Mouse (Mus musculus) G1E (cell line): ENCODE data around the gene Prss12. TPM values are rescaled to one million over a fixed set of nuclear protein-coding genes. Genes with fewer than 3 reads are reported as not detected.

Experiments used
- ATAC-seq: 2 replicates; pipeline ENCODE4 v1.8.0; 2016; ENCODE audit warnings: mild to moderate bottlenecking; ENCODE audit not compliant: insufficient number of reproducible peaks, poor library complexity, low FRiP score, severe bottlenecking; ENCODE audit errors: extremely low read depth
- DNase-seq: peaks from one replicate; pipeline ENCODE4 v3.0.0; 2012; ENCODE audit warnings: low spot score
- H3K27me3 ChIP-seq: 2 replicates; pipeline ENCODE4 v1.6.1; 2012; ENCODE audit warnings: mild to moderate bottlenecking, low read length, inconsistent platforms; ENCODE audit not compliant: insufficient read depth
- H3K36me3 ChIP-seq: replicated peaks from 2 replicates; pipeline ENCODE3; 2012; ENCODE audit warnings: mild to moderate bottlenecking, inconsistent platforms
- H3K4me1 ChIP-seq: 2 replicates; pipeline ENCODE4 v1.6.1; 2012; ENCODE audit warnings: low read depth, low read length, inconsistent platforms, mixed read lengths; ENCODE audit not compliant: insufficient read depth
- H3K4me3 ChIP-seq: 2 replicates; pipeline ENCODE4 v1.5.1; 2012; ENCODE audit warnings: low read depth, mild to moderate bottlenecking, inconsistent platforms, low read length, moderate library complexity, mixed read lengths
- H3K9me3 ChIP-seq: replicated peaks from 2 replicates; pipeline ENCODE4 v1.6.1; 2012; ENCODE audit warnings: inconsistent platforms
- CTCF ChIP-seq: IDR thresholded peaks from 2 replicates; pipeline ENCODE4 v1.5.1; 2012; ENCODE audit warnings: low read depth, low read length, inconsistent platforms, mixed read lengths
- GATA1 ChIP-seq: IDR thresholded peaks from 2 replicates; pipeline ENCODE4 v1.6.1; 2012; ENCODE audit warnings: borderline replicate concordance, low read length, inconsistent platforms, mixed read lengths
- GATA2 ChIP-seq: IDR thresholded peaks from 2 replicates; pipeline ENCODE4 v1.6.1; 2012; ENCODE audit warnings: low read depth, low read length, inconsistent platforms, borderline replicate concordance
- POLR2AphosphoS5 ChIP-seq: IDR thresholded peaks from 2 replicates; pipeline ENCODE4 v1.6.1; 2012; ENCODE audit warnings: low read depth, low read length, inconsistent platforms; ENCODE audit not compliant: insufficient replicate concordance
- TAL1 ChIP-seq: conservative IDR thresholded peaks from 2 replicates; pipeline ENCODE4 v1.6.1; 2012; ENCODE audit warnings: low read depth, low read length, inconsistent platforms, mixed read lengths
- polyA plus RNA-seq: library from polyadenylated mRNA; stranded (reverse); fragments of >175 nt; gene quantifications from 2 replicates; pipeline ENCODE4 v1.2.3, GENCODE M21; 2012
- total RNA-seq, 2 experiments: library from RNA; stranded (forward) in 1 of 2; stranded (reverse) in 1 of 2; fragments of 200-1000 nt in 1 of 2; fragments of >200 nt in 1 of 2; fragmentation: Nextera tagmentation in 1 of 2; gene quantifications; 2 replicates each; pipeline ENCODE4 v1.2.3; 2014 to 2017

Gene Prss12
- total and polyA plus RNA-seq, 3 experiments: 0.05 TPM; not detected in 2

- no peak overlapping the region for H3K4me3 ChIP-seq
- TF ChIP-seq GATA2 (no peak), GATA1 (no peak), POLR2AphosphoS5 (no peak), CTCF (no peak), TAL1 (no peak)
- ATAC-seq (no peak), DNase-seq (no peak)
- no peaks in the 10 kb centered on the region for H3K36me3 ChIP-seq
- H3K27me3 ChIP-seq: no peaks in the 10 kb centered on the region
- H3K4me1 ChIP-seq: no peaks in the 10 kb centered on the region
- peaks cover 2% of the 10 kb centered on the region; the same call in 1 of the 2 replicates for H3K9me3 ChIP-seq
Observed at GRCm38 (mm10) chr3:123428005-123428404, 18.7 kb upstream of the Prss12 start.

GRCm38 (mm10) chr3:123429597-123430458 is 16.9 kb upstream of the Prss12 start:
- no peak for DNase-seq
- ATAC-seq: no peak
- H3K4me1 ChIP-seq: no peaks in the 10 kb centered on the region
- TF ChIP-seq GATA2 (no peak), POLR2AphosphoS5 (no peak), CTCF (no peak), GATA1 (no peak), TAL1 (no peak)
- no peaks in the 10 kb centered on the region for H3K27me3 ChIP-seq
- no peak overlapping the region for H3K4me3 ChIP-seq
- H3K36me3 ChIP-seq: no peaks in the 10 kb centered on the region
- peaks cover 2% of the 10 kb centered on the region; the same call in 1 of the 2 replicates for H3K9me3 ChIP-seq

- ATAC-seq (no peak), DNase-seq (no peak)
- Histone ChIP-seq H3K4me3 (no peak overlapping the region), H3K36me3 (no peaks in the 10 kb centered on the region), H3K4me1 (no peaks in the 10 kb centered on the region), H3K27me3 (no peaks in the 10 kb centered on the region), H3K9me3 (peaks cover 2% of the 10 kb centered on the region; the same call in 1 of the 2 replicates)
- no peak for TF ChIP-seq TAL1
- no peak for TF ChIP-seq GATA1
- no peak for TF ChIP-seq GATA2
- no peak for TF ChIP-seq POLR2AphosphoS5
- TF ChIP-seq CTCF: no peak
Observed at GRCm38 (mm10) chr3:123431951-123432674, 14.6 kb upstream of the Prss12 start.

GRCm38 (mm10) chr3:123433362-123433761 is 13.4 kb upstream of the Prss12 start:
- ATAC-seq (no peak), DNase-seq (no peak)
- Histone ChIP-seq H3K4me3 (no peak overlapping the region), H3K9me3 (peaks cover 2% of the 10 kb centered on the region; the same call in 1 of the 2 replicates), H3K36me3 (no peaks in the 10 kb centered on the region), H3K4me1 (no peaks in the 10 kb centered on the region), H3K27me3 (no peaks in the 10 kb centered on the region)
- TF ChIP-seq TAL1 (no peak), GATA1 (no peak), CTCF (no peak), GATA2 (no peak), POLR2AphosphoS5 (no peak)

GRCm38 (mm10) chr3:123437608-123438007 is 9.1 kb upstream of the Prss12 start:
- DNase-seq (no peak), ATAC-seq (no peak)
- no peak overlapping the region for H3K4me3 ChIP-seq
- H3K36me3 ChIP-seq: no peaks in the 10 kb centered on the region
- H3K4me1 ChIP-seq: no peaks in the 10 kb centered on the region
- no peak for TF ChIP-seq POLR2AphosphoS5
- TF ChIP-seq CTCF: no peak
- no peak for TF ChIP-seq GATA1
- no peak for TF ChIP-seq TAL1
- TF ChIP-seq GATA2: no peak
- no peaks in the 10 kb centered on the region for H3K27me3 ChIP-seq
- H3K9me3 ChIP-seq: peaks cover 6% of the 10 kb centered on the region

- no peak for DNase-seq
- Histone ChIP-seq H3K27me3 (no peaks in the 10 kb centered on the region), H3K36me3 (no peaks in the 10 kb centered on the region), H3K9me3 (peaks cover 16% of the 10 kb centered on the region), H3K4me3 (no peak overlapping the region), H3K4me1 (no peaks in the 10 kb centered on the region)
- TF ChIP-seq POLR2AphosphoS5 (no peak), TAL1 (no peak), GATA2 (no peak), GATA1 (no peak), CTCF (no peak)
- ATAC-seq: no peak
Observed at GRCm38 (mm10) chr3:123440490-123440889, 6.2 kb upstream of the Prss12 start.
